Mouse (Mus musculus): ENCODE data around the gene Tmem144. TPM values are rescaled to one million over a fixed set of nuclear protein-coding genes. Genes with fewer than 3 reads are reported as not detected.

The Tmem144 gene
- polyA plus RNA-seq, 1 experiment from 2014 or later = 9.1 TPM

DNA sequence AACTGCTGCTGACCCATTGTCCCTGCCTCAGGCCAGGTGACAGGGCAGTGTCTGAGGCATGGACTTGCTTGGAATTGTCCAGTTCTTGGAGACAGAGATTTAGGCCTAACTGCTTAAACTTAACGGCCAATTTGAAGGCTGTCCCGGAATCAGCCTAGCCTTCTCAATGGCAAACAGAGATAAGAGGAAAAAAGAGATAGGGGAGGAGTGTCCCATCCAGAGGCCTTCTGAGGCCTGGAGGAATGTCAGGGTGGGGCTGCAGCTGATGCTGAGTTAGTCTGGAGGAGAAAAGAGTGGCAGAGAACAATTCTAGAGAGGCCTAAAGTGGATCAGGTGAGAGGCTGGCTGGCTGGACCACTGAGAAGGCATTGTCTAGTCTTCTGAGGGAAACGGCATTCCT, 465 bp downstream of the Tmem144 start:
- H3K36me3 ChIP-seq (ENCODE audit: insufficient read depth, low read length) = no peaks in the 10 kb centered on the region
- 73% methylated on average over 3 of the region's 3 CpGs for WGBS

DNA sequence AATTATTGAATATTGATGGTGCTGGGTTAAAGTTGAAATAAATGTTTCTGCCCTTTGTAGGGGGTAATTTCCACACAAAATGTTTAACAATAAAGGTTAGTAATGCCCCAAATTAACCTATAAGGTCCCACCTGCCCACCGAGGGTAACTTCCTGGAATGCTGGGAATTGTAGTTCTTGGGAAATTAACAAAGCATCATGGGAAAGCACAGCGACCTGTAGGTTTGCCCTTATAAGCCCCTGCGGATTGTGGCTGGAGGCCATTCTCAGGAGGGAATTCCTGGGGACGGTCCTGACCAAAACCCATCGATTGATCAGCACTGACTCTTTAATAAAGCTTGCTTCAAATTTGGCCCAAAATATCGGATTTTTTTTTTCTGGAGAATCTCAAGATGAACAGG, 1.9 kb downstream of the Tmem144 start:
- DNase-seq (ENCODE audit: low spot score) (no peak), ATAC-seq (replicated peaks; ENCODE audit: low FRiP score, low read depth) (no peak)
- Histone ChIP-seq H3K27me3 (ENCODE audit: insufficient read depth, low read length) (no peaks in the 10 kb centered on the region), H3K4me3 (replicated peaks; ENCODE audit: low read depth, low read length) (no peak overlapping the region), H3K27ac (no peak overlapping the region), H3K9ac (ENCODE audit: low read depth, low read length) (no peak overlapping the region), H3K36me3 (ENCODE audit: insufficient read depth, low read length) (no peaks in the 10 kb centered on the region), H3K4me1 (replicated peaks; ENCODE audit: insufficient read depth, low read length) (no peaks in the 10 kb centered on the region), H3K4me2 (ENCODE audit: low read length) (no peak overlapping the region), H3K9me3 (replicated peaks; ENCODE audit: low read length) (no peaks in the 10 kb centered on the region)
- TF ChIP-seq CTCF (IDR thresholded peaks at IDR 0.05; ENCODE audit: low read depth) = no peak
- WGBS = 43% methylated on average over 6 of the region's 6 CpGs

More for the DNA sequence above, 465 bp downstream of the Tmem144 start:
- H3K4me1 ChIP-seq (replicated peaks; ENCODE audit: insufficient read depth, low read length) = no peaks in the 10 kb centered on the region
- no peak overlapping the region for H3K4me2 ChIP-seq (ENCODE audit: low read length)
- no peak overlapping the region for H3K4me3 ChIP-seq (replicated peaks; ENCODE audit: low read depth, low read length)
- H3K9me3 ChIP-seq (replicated peaks; ENCODE audit: low read length) = no peaks in the 10 kb centered on the region
- DNase-seq (ENCODE audit: low spot score) = no peak
- no peak for TF ChIP-seq CTCF (IDR thresholded peaks at IDR 0.05; ENCODE audit: low read depth)
- no peak overlapping the region for H3K27ac ChIP-seq
- no peak overlapping the region for H3K9ac ChIP-seq (ENCODE audit: low read depth, low read length)
- no peak for ATAC-seq (replicated peaks; ENCODE audit: low FRiP score, low read depth)
- no peaks in the 10 kb centered on the region for H3K27me3 ChIP-seq (ENCODE audit: insufficient read depth, low read length)

DNA sequence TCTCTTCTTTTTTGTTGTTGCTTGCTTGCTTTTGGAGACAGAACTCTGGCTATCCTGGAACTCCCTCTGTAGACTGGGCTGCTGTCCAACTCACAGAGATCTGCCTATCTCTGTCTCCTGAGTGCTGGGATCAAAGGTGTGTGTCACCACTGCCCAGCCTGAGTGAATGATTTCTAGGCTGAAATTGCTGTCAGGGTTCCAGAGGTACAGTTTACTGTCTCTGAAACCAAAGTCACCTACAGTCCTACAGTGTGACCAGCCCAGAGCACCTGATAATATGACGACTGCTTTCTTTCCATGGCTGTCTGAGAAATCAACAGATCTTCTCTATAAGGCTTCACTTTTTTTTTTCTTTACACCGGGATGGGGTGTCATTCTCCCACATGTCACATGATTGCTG, 3.0 kb downstream of the Tmem144 start:
- Histone ChIP-seq H3K9ac (ENCODE audit: low read depth, low read length) (no peak overlapping the region), H3K4me2 (ENCODE audit: low read length) (no peak overlapping the region), H3K27ac (no peak overlapping the region), H3K9me3 (replicated peaks; ENCODE audit: low read length) (no peaks in the 10 kb centered on the region), H3K4me1 (replicated peaks; ENCODE audit: insufficient read depth, low read length) (no peaks in the 10 kb centered on the region), H3K27me3 (ENCODE audit: insufficient read depth, low read length) (no peaks in the 10 kb centered on the region), H3K36me3 (ENCODE audit: insufficient read depth, low read length) (no peaks in the 10 kb centered on the region), H3K4me3 (replicated peaks; ENCODE audit: low read depth, low read length) (no peak overlapping the region)
- no peak for DNase-seq (ENCODE audit: low spot score)
- no peak for TF ChIP-seq CTCF (IDR thresholded peaks at IDR 0.05; ENCODE audit: low read depth)
- ATAC-seq (replicated peaks; ENCODE audit: low FRiP score, low read depth) = peak; percentile 56; the same call in 1 of the 2 replicates
- WGBS = 75% methylated on average over 2 of the region's 2 CpGs

DNA sequence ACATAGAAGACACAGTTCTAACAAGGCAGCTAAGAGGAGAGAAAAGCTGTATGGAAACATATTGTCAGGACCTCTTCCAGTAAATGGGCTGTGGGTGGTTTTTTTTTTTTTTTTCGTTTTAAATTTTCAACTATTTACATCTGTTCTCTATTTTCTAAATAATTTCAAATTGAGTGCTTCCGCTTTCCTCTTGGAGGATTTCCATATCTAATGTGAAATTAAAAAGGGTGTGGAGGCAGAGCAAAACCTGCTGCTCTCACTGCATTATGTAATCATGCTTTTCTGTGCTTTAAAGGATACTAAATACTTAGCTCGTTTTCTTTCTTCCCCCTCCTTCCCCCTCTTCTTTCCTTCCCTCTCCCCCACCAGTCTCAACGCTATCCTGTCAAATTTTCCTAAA, 3.7 kb downstream of the Tmem144 start:
- no peak for DNase-seq (ENCODE audit: low spot score)
- ATAC-seq (replicated peaks; ENCODE audit: low FRiP score, low read depth) = no peak
- Histone ChIP-seq H3K4me2 (ENCODE audit: low read length) (no peak overlapping the region), H3K4me3 (replicated peaks; ENCODE audit: low read depth, low read length) (no peak overlapping the region), H3K27ac (no peak overlapping the region), H3K9ac (ENCODE audit: low read depth, low read length) (no peak overlapping the region), H3K4me1 (replicated peaks; ENCODE audit: insufficient read depth, low read length) (no peaks in the 10 kb centered on the region), H3K36me3 (ENCODE audit: insufficient read depth, low read length) (no peaks in the 10 kb centered on the region), H3K9me3 (replicated peaks; ENCODE audit: low read length) (no peaks in the 10 kb centered on the region), H3K27me3 (ENCODE audit: insufficient read depth, low read length) (no peaks in the 10 kb centered on the region)
- no peak for TF ChIP-seq CTCF (IDR thresholded peaks at IDR 0.05; ENCODE audit: low read depth)
- 37% methylated on average over 4 of the region's 4 CpGs for WGBS

DNA sequence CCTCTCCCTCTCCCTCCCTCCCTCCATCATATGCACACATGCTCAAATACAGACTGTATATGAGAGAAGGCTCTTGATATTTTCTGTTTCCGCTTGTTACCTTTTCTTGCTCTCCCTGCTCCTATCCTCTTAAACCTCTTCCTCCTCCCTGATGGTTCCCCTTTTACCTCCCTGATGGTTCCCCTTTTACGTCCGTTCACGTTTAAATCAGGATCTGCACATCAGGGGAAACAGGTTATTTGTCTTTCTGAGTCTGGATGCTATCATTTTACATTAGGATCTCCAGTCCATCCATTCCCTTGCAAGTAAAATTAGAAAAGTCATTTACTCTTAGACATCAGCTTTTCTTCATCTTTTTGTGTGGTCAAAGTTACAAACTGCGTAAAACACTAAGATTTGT, 5.9 kb downstream of the Tmem144 start:
- Histone ChIP-seq H3K27ac (no peak overlapping the region), H3K9me3 (replicated peaks; ENCODE audit: low read length) (no peaks in the 10 kb centered on the region), H3K4me1 (replicated peaks; ENCODE audit: insufficient read depth, low read length) (no peaks in the 10 kb centered on the region), H3K4me3 (replicated peaks; ENCODE audit: low read depth, low read length) (no peak overlapping the region), H3K36me3 (ENCODE audit: insufficient read depth, low read length) (no peaks in the 10 kb centered on the region), H3K27me3 (ENCODE audit: insufficient read depth, low read length) (no peaks in the 10 kb centered on the region), H3K4me2 (ENCODE audit: low read length) (no peak overlapping the region), H3K9ac (ENCODE audit: low read depth, low read length) (no peak overlapping the region)
- no peak for TF ChIP-seq CTCF (IDR thresholded peaks at IDR 0.05; ENCODE audit: low read depth)
- DNase-seq (ENCODE audit: low spot score) = no peak
- WGBS = 66% methylated on average over 5 of the region's 5 CpGs
- no peak for ATAC-seq (replicated peaks; ENCODE audit: low FRiP score, low read depth)

DNA sequence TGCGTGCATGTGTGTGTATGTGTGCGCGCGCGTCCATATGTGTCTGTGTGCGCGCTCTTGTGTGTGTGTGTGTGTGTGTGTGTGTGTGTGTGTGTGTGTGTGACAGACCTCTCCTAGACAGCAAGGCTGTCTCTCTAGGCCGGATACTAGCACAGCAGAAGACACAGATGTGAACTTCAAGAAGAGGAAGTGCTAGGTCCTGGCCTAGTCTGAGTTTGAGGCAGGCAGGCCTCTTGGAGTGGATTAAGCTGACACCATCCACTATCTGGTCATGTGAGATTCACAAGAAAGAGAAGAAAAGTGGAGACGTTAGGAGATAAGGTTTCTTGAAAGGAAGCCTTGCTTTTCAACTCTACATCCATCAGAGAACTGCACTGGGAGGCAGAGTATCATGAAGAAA, 8.6 kb downstream of the Tmem144 start:
- 85% methylated on average over 9 of the region's 9 CpGs for WGBS
- ATAC-seq (replicated peaks; ENCODE audit: low FRiP score, low read depth) (no peak), DNase-seq (ENCODE audit: low spot score) (no peak)
- H3K27me3 ChIP-seq (ENCODE audit: insufficient read depth, low read length) = no peaks in the 10 kb centered on the region
- no peak overlapping the region for H3K4me2 ChIP-seq (ENCODE audit: low read length)
- no peaks in the 10 kb centered on the region for H3K4me1 ChIP-seq (replicated peaks; ENCODE audit: insufficient read depth, low read length)
- H3K9me3 ChIP-seq (replicated peaks; ENCODE audit: low read length) = no peaks in the 10 kb centered on the region
- H3K4me3 ChIP-seq (replicated peaks; ENCODE audit: low read depth, low read length) = no peak overlapping the region
- no peak for TF ChIP-seq CTCF (IDR thresholded peaks at IDR 0.05; ENCODE audit: low read depth)
- no peaks in the 10 kb centered on the region for H3K36me3 ChIP-seq (ENCODE audit: insufficient read depth, low read length)
- no peak overlapping the region for H3K27ac ChIP-seq
- no peak overlapping the region for H3K9ac ChIP-seq (ENCODE audit: low read depth, low read length)

DNA sequence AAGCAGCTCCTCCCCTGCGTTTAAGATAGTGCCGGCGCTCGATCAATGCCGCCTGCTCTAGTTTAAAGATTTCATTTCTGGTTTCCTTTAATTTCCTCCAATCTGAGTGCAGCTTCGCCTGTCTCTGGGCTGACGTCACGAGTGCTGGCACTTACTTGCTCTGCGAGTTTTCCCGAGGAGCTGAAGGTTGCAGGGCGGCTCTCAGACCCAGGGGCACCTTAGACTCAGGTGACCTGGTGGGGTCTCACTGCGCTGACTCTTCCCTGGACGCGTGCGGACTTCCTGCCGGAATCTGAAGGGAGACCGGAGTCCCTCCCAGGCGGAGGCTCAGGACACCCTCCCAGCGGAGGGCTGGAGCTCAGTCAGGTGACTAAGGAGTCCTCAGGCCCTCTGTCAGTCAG, 10.0 kb downstream of the Tmem144 start:
- peak overlapping the region; percentile 58 for H3K4me2 ChIP-seq (ENCODE audit: low read length)
- no peaks in the 10 kb centered on the region for H3K27me3 ChIP-seq (ENCODE audit: insufficient read depth, low read length)
- no peaks in the 10 kb centered on the region for H3K4me1 ChIP-seq (replicated peaks; ENCODE audit: insufficient read depth, low read length)
- WGBS = under 1% methylated on average over 19 of the region's 19 CpGs
- peak overlapping the region; percentile 19; the same call in 1 of the 2 replicates for H3K9ac ChIP-seq (ENCODE audit: low read depth, low read length)
- peak; percentile 85 for DNase-seq (ENCODE audit: low spot score)
- peak overlapping the region; percentile 54; the same call in 1 of the 2 replicates for H3K27ac ChIP-seq
- H3K4me3 ChIP-seq (replicated peaks; ENCODE audit: low read depth, low read length) = peak overlapping the region; percentile 39
- peak; percentile 93 for ATAC-seq (replicated peaks; ENCODE audit: low FRiP score, low read depth)
- TF ChIP-seq CTCF (IDR thresholded peaks at IDR 0.05; ENCODE audit: low read depth) = no peak
- H3K9me3 ChIP-seq (replicated peaks; ENCODE audit: low read length) = no peaks in the 10 kb centered on the region
- no peaks in the 10 kb centered on the region for H3K36me3 ChIP-seq (ENCODE audit: insufficient read depth, low read length)

Measured in kidney, postnatal 0 days (tissue).